Mouse (Mus musculus): ENCODE results near the gene 9330161L09Rik.
"Not testable (repeated sequence)": the region's sequence is repeated elsewhere in the genome, so short reads cannot be mapped to it uniquely, and the experiment has no call there.

9330161L09Rik gene

GRCm38 (mm10) chr12:103407720-103408119 lies at the start of gene 9330161L09Rik:
Gene 9330161L09Rik, minus strand, starts transcription at chr12:103407820.
- no peak for DNase-seq

GRCm38 (mm10) chr12:103457140-103457539 lies 49.5 kb upstream of the 9330161L09Rik start, which contains the start of gene Ifi27l2b:
Gene Ifi27l2b, minus strand, starts transcription at chr12:103457223.
- no peak for DNase-seq

- not testable (repeated sequence) for DNase-seq
These were observed 49.1 kb upstream of the 9330161L09Rik start for GRCm38 (mm10) chr12:103456727-103457126.

- no peak for DNase-seq
These were observed 45.7 kb upstream of the 9330161L09Rik start for GRCm38 (mm10) chr12:103453361-103453760.

- no peak for DNase-seq
These were observed 37.4 kb upstream of the 9330161L09Rik start for GRCm38 (mm10) chr12:103445060-103445459.

GRCm38 (mm10) chr12:103444261-103444660 lies 36.6 kb upstream of the 9330161L09Rik start:
- DNase-seq, result not testable (repeated sequence)

GRCm38 (mm10) chr12:103443524-103443923 lies 35.9 kb upstream of the 9330161L09Rik start, which contains the start of gene Ifi27l2a:
Gene Ifi27l2a, minus strand, starts transcription at chr12:103443680.
- DNase-seq, result no peak

GRCm38 (mm10) chr12:103437601-103438000 lies 30.0 kb upstream of the 9330161L09Rik start:
- no peak for DNase-seq

- DNase-seq, result no peak
These were observed 27.2 kb upstream of the 9330161L09Rik start for GRCm38 (mm10) chr12:103434861-103435260.

GRCm38 (mm10) chr12:103433986-103434731 lies 26.5 kb upstream of the 9330161L09Rik start, which contains the start of gene Ifi27:
Gene Ifi27, plus strand, starts transcription at chr12:103434211.
- peak in 1 of 2 experiments; percentile 29 for DNase-seq

- no peak for DNase-seq
These were observed 25.8 kb upstream of the 9330161L09Rik start for GRCm38 (mm10) chr12:103433430-103433829.

- peak; percentile 18 to 40 for DNase-seq
These were observed 19.1 kb upstream of the 9330161L09Rik start for GRCm38 (mm10) chr12:103426710-103427109.

GRCm38 (mm10) chr12:103425729-103426470 lies 18.3 kb upstream of the 9330161L09Rik start, which contains the start of gene Ddx24:
Gene Ddx24, minus strand, starts transcription at chr12:103425830.
- peak; percentile 96 to 99 for DNase-seq

- peak in 1 of 2 experiments; percentile 16 for DNase-seq
These were observed 17.6 kb upstream of the 9330161L09Rik start for GRCm38 (mm10) chr12:103425016-103425728.

- DNase-seq, result peak; percentile 54 to 63
These were observed 524 bp upstream of the 9330161L09Rik start for GRCm38 (mm10) chr12:103408144-103408543.

GRCm38 (mm10) chr12:103404131-103404530 lies 3.5 kb downstream of the 9330161L09Rik start:
- DNase-seq, result no peak

- no peak for DNase-seq
These were observed 10.9 kb downstream of the 9330161L09Rik start for GRCm38 (mm10) chr12:103396751-103397150.

GRCm38 (mm10) chr12:103395486-103396275 lies 11.9 kb downstream of the 9330161L09Rik start:
- no peak for DNase-seq

GRCm38 (mm10) chr12:103393528-103393927 lies 14.1 kb downstream of the 9330161L09Rik start:
- DNase-seq, result no peak

GRCm38 (mm10) chr12:103391098-103391497 lies 16.5 kb downstream of the 9330161L09Rik start:
- DNase-seq, result no peak

- peak in 1 of 2 experiments; percentile 46 for DNase-seq
These were observed 17.6 kb downstream of the 9330161L09Rik start for GRCm38 (mm10) chr12:103389982-103390381.

- DNase-seq, result no peak
These were observed 18.3 kb downstream of the 9330161L09Rik start for GRCm38 (mm10) chr12:103389348-103389727.

All from cerebellum, adult 18-20 months (tissue).